Mouse (Mus musculus) adrenal gland, adult 18-20 months (tissue): Measurements from ENCODE around the gene Oas1h. TPM values are rescaled to one million over a fixed set of nuclear protein-coding genes. Genes with fewer than 3 reads are reported as not detected.
"Not testable (repeated sequence)": the region's sequence is repeated elsewhere in the genome, so short reads cannot be mapped to it uniquely, and the experiment has no call there.

Source experiments
- DNase-seq, 2 experiments: peaks; one replicate each; pipeline ENCODE4 v3.0.0; 2021 to 2022; ENCODE audit warnings: low spot score in 2 of 2
- total RNA-seq, 2 experiments: library from RNA; stranded (reverse); gene quantifications; 1 replicate in 1 of 2; 2 replicates in 1 of 2; pipeline ENCODE4 v1.2.3; 2021

Oas1h gene
- total RNA-seq, 2 experiments from 2014 or later: not detected

- DNase-seq: not testable (repeated sequence)
Observed at GRCm38 (mm10) chr5:120881681-120882080, 20.5 kb downstream of the Oas1h start.

- not testable (repeated sequence) for DNase-seq
Observed at GRCm38 (mm10) chr5:120887413-120887812, 26.2 kb downstream of the Oas1h start, which contains the start of gene Oas1g. TSS of gene Oas1g (minus strand) at chr5:120887613.

GRCm38 (mm10) chr5:120887831-120888230 lies 26.6 kb downstream of the Oas1h start:
- no peak for DNase-seq

DNA sequence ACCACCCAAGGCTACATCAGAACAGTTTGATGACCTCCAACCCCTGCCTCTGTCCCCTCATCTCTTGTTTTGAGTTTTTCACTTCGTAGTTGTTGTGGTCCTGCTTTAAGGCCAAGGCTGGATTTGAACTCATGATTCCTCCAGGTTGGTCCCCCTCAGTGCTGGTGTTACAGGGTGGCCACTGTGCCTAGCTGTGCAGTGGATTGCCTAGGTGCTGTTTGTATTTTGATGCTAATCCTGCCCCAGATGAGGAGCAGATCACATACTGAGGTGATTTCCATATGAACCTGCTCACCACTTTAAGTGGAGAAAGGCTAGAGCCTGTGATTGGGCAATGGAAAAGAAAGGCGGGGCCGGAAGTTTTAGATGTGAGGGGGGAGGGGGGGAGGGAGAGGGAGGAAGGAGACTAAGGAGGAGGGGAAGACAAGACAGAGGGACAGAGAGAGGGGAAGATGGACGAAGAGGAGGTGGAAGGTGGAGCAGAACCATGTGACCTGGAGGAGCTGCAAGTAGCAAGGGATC lies 27.1 kb downstream of the Oas1h start:
- not testable (repeated sequence) for DNase-seq

- DNase-seq: no peak
Observed at GRCm38 (mm10) chr5:120890026-120890425, 28.8 kb downstream of the Oas1h start.

DNA sequence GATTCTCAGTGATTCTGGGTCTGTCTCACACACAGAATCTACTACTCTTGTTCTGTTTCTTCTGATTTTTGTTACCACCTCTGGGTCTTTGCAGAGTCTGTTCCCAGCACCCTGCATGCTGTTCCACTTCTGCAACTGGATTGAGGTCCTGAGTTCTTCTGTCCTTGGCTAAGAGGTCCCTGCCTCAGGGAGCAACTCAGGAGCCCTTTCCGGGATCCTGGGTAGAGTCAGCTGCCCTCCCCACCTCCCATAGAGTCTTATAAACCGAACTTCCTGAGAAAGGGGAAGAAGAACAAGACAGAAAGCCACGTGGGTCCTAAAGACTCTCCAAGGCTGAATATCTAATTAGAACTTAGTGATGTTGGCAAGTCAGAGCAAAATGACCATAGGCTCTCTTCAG lies 29.8 kb downstream of the Oas1h start:
- DNase-seq: no peak

DNA sequence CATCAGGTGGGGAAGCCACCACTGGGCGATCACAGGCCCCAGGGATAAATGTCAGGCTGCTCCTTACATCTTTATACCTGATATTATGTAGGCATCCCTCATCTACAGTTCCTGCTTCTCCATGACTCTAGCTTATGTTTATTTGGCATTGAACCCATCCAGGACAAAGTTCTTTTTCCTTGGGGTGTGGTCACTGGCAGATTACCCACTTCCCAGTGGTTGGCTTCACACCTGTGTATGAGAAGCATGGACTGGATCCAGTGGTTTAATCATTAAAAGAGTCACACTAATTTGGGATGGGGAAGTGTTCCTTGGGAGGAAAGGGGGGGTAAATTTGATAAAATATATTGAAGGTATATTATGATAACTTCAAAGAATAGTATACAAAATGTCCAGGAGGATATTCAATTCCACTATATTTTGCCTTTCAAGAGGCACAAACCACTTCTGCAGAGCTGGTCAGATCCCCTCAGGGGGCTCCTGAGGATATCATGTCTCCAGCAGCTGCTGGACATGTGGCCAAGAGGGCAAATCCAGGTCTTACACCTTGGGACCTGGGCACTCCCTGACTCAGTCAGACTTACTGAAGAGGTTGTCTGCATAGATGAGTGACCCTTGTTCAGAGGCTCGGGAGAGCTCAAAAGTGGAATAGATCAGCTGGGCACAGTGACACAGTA lies 30.5 kb downstream of the Oas1h start:
- not testable (repeated sequence) for DNase-seq

DNA sequence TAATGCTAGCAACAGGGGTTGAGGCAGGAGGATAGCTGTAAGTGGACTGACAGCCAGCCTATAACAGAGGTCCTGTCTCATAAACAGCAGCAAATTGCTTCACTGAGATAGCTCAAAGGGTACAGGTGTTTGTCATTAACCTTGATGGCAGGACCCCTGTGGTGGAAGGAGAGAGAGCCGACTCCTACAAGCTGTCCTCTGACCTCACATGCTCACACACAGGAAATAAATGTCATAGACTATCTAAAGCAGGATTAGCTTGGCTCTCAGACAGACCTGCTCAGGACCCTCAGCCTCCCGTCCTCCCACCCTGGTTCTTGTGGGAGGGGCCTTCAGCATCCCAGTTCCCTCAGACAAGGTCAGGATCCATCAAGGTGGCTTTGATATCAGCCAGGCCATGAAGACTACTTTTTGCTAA lies 31.0 kb downstream of the Oas1h start:
- DNase-seq: no peak

GRCm38 (mm10) chr5:120893866-120894265 lies 32.6 kb downstream of the Oas1h start:
- not testable (repeated sequence) for DNase-seq

- DNase-seq: not testable (repeated sequence)
Observed at GRCm38 (mm10) chr5:120894692-120895091, 33.5 kb downstream of the Oas1h start.

DNA sequence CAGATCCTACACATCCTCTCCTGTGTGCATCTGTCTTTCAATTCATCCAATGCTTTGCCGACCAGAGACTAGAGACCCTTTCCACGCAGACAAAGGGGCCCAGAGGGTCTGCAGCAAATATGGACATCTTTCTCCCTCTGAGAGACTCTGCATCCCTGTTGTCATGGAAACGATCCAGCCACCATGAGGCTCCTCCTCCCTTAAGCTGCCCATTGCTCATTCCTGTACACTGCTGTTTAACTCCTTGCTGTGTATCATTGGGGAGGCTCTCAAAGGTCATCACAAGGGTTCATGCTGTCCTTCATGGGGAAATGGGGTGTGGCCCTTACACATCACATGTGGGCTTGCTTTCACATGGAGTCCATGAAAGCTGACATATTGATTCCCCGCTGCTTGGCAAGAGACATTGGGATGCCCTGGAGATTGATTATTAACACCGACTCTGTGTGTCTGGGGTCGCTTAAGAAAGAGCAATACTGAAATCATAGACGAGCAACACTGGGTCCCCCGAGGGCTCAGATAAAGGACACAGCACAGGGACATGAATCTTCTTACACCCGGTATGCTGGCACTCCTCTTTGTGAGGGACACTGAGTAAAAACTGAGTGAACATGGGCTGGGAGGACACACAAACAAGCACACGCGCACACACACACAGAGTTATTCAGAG lies 34.1 kb downstream of the Oas1h start:
- no peak for DNase-seq

DNA sequence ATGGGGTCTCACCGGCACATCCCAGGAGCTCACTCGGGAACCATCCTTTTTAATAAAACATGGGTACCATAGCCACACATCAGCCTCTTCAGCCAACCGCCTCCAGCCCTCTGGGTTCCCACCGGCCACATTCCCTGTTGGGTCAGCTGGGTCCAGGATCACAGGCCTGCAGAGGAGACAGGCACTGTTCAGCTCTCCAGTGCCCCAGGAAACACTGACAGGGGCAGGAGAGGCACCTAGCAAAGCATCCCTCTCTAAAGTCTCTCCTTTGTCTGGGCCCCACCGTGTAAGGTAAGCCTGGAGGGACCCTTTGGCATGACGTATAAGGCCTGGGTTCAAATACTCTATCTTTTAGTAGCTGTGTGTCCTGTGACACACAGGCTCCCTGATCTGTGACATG lies 37.1 kb downstream of the Oas1h start:
- no peak for DNase-seq

DNA sequence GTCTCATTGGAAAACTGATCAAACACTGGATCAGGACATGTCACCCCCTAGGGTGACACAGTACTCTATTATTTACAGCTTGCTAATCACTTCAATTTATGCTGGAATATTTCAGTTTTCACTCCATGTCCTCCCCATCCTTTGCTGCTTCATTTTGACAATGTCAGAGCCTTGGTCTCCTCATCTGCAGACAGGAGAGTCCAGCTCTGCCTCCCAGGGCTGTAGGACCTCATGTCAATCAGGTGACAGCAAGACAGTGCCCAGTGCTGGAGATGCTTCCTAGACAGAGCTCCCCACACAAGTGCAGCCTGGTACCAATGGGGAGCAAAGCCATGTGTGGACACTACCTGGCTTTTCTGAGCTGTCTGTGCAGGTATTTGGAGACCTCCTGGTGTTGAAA lies 37.5 kb downstream of the Oas1h start:
- DNase-seq: no peak

GRCm38 (mm10) chr5:120900666-120901065 lies 39.4 kb downstream of the Oas1h start:
- DNase-seq: no peak

- DNase-seq: no peak
Observed at GRCm38 (mm10) chr5:120902056-120902455, 40.8 kb downstream of the Oas1h start.

GRCm38 (mm10) chr5:120906791-120907733 lies 45.8 kb downstream of the Oas1h start, which contains the start of gene Oas1a:
TSS of gene Oas1a (minus strand) at chr5:120907521.
- not testable (repeated sequence) for DNase-seq

DNA sequence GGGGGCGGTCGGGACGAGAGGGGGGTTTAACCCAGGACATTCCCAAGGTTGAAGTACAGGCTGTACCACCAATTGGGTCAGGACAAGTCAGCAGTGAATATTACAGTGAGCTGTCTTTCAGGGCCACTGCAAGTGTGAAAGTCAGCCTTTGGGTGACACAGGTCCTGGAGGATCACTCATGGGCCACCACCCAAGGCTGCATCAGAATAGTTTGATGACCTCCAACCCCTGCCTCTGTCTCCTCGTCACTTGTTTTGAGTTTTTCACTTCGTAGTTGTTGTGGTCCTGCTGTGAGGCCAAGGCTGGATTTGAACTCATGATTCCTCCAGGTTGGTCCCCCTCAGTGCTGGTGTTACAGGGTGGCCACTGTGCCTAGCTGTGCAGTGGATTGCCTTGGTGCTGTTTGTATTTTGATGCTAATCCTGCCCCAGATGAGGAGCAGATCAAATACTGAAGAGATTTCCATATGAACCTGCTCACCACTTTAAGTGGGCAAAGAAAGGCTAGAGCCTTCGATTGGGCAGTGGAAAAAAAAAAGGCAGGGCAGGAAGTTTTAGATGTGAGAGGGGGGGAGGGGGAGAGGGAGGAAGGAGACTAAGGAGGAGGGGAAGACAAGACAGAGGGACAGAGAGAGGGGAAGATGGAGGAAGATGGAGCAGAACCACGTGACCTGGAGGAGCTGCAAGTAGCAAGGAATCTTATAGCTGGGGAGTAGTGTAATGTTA lies 47.1 kb downstream of the Oas1h start:
- no peak for DNase-seq

GRCm38 (mm10) chr5:120914204-120914603 lies 53.0 kb downstream of the Oas1h start, which contains the start of gene Oas1d:
TSS of gene Oas1d (plus strand) at chr5:120914536.
- DNase-seq: not testable (repeated sequence)

DNA sequence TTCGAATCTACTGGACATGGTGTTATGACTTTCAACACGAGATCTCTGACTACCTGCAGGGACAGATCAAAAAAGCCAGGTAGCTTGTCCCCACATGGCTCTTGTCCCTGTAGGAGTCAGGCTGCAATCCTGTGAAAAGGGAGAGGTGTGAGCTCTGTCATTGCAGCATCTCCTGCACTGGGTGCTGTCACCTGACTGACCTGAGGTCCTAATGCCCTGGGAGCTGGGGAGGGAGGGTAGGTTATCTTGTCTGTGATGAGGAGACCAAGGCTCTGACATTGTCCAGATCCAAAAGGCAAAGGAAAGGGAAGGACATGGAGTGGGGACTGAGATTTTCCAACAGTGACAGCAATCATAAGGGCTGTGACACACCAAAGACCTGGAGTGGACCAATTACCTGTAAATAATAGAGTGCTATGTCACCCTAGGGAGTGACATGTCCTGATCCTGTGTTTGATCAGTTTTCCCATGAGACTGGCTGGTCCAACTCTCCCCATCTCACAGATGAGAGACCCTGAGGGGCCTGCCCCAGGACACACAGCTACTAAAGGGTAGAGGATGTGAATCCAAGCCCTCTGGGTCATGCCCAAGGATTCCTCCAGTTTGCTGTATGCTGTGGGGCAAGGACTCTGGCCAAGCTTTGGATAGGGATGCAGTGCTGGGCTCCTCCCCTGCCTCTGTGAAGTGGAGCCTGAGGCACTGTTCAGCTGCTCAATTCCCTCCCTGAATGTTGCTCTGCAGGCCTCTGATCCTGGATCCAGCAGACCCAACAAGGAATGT lies 58.1 kb downstream of the Oas1h start:
- not testable (repeated sequence) for DNase-seq

DNA sequence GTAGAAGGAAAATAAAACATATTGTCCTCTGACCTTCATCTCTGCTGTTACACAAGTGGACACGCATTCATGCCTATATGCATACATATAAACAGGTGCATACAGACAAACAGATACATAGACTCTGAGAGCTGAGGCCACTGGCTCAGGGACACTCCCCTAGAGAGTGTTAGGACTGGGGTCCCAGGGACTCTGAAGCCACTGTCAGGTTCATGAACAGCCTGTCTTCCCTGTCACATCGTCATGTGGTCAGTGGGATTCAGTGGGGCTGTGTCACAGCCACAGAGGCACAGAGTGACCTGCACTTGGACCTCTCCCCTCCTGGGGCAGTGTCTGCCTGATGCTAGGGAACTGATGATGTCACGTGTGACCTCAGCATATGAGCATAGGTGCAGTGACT lies 59.1 kb downstream of the Oas1h start:
- DNase-seq: no peak
